Mouse (Mus musculus) spleen, embryonic (tissue): ENCODE measurements at regions not wholly inside any gene's neighbourhood (a gene's known extent, or its start where the extent isn't known, plus 50 kb on each side); places are given as distances from the start of the nearest gene placed in this dataset.
"Not testable (repeated sequence)": the region's sequence is repeated elsewhere in the genome, so short reads cannot be mapped to it uniquely, and the experiment has no call there.

Experiments
- CTCF ChIA-PET: fragments of 350-600 bp; sonication (Branson Sonifier 250); formaldehyde crosslinking; loops from one replicate; lab custom pipeline; 2022; lab: Charles Lee

DNA sequence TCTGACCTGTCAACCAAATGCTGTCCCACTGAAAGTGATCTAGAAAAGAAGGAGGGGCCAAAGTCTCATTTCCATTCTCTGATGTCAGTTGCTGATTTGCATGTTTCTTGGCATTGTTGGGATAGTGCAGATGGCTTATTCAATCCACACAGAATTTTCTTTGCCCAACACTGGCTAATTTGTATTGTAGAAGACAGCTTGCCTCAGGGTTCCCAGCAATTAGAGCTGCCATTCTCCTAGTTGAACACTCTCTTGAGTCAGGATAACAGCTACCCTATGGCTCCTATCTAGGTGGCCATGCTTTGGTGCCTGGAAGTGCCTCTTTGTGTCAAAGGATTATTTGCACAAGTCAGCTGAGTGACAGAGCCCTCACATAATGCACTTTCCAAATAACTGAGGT, 569.0 kb downstream of the Lrriq3 start:
- CTCF ChIA-PET = no interaction called here

DNA sequence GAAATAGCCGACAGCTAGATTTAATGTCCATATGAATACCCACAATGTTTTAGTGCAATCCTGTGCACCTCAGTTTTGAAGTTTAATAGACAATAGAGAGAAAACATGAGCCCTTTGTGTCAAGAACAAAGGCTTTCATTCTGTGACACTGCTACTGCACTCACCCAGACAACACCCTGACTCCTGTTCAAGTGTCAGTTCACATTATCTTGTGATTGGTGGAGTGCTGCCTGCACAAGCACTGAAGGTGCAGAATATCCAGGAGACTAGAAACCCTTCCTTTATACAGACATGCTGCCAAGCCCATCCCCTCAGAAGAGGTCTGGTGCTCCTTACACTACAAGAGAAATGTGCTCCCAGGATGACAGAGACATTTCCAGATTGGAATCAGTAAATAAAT, 579.3 kb downstream of the Lrriq3 start:
- CTCF ChIA-PET = no interaction called here

DNA sequence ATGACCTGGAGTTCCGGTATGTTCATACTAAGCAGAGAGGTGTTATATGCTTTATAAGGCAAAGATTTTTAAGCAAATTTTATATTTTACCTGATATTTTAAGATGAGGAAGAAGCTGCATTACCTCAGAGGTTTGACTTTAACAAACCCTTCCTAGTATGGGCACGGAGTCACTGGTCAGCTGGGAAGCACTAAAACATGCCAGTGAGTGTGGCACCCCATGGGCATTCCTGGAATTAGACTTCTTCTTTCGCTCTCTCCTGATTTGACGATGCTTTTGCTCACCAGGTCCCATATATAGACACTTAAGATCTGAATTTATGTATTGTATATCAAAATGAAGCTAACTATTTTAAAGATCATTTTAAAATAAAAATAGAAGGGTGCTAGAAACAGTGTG, 587.0 kb downstream of the Lrriq3 start:
- CTCF ChIA-PET = no interaction called here

DNA sequence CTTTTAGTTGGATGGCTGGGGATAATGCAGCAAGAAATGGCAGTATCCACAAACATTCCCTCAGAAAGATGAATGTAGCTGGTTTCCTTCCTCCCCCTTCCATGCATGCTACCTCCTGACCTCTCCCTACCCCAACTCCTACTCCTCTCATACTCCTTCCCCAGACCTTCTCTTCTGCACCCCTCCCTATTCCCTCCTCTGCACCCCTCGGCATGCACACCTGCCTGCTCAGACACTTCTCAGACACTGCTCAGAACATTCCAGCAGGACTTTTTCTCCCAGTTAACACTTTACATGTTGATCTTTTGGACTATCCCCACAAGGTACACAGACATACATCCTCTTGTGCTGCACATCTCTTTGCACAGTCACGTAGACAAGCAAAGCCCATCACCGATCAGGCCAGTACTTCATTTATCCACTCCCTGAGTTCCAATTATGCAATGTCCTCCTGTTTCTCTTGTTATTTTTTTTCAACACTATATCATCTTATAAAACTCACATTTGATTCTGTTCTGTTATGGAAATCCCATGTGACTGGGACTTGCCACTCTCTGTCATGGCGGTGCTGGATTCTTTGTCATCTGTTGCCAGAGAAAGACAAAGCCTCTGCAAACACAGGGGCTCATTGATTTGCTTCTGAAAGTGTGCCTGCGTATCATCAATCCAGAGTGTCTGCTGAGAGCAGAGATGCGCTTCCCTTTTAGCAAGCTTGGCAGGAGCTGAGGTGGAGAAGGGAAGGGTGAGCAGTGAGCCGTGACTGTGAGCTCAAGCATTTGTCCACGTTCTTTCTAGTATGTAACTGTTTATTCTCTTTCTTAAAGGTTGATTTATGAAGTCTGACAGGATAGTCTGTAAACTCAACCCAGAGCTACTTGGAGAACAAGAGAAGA, 589.9 kb downstream of the Lrriq3 start:
- CTCF ChIA-PET = no interaction called here

DNA sequence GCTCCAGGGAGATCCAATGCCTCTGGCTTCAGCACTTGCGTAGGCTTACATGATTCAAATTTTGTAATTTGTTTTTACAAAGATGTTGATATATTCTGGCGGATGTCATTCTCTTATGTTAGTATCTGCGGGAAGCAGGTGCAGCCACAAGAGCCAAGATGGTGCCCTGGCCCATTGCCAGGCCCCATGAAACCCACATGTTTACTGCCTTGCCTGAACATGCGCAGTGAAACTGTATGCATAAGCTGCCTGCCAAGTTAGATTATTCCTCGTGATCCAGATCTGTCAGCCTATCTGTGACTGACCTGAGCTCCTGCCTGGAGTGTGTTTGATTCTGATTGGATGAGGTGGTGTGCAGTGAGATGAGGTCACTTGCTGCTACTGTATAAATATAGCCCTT, 595.1 kb downstream of the Lrriq3 start:
- CTCF ChIA-PET = no interaction called here

DNA sequence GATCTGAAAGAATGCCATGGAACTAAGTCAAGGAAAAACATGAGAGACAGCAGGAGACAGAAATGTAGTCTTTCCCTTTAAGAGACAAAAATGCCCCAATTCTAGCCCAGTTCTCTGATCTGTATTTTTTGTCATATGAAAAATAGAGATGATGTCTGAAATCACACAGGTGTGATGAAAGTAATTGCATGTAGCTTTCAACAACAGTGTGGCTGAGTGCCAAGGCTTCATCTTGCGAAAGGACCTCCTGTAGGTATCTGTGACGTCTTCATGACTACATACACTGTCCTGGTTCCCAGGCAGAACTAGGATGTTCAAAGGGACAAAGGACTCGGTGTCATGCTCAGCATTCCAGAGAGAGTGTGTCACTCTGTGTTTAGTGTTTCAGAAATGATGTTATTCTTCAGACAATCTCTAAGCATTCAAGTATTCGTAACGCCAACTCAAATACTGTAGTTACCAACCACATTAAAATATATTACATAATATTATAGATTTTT, 629.8 kb downstream of the Lrriq3 start:
- CTCF ChIA-PET = no interaction called here

DNA sequence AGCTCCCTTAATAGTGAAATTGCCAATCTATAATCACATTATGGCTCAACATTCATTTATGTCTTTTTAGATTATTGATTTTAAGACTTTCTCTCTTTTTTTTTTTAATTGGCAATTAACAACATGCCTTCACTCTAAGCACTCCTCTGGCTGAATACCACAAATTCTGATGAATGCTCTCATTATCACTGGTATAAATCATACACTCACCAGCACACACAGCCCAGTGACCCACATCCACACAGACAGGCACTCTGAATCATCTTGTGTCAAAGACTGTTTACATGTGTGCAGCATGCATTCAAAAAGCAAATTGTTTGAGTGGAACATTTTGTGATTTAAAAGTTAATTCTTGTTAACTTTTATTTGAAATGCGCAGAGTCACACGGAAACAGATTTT, 649.2 kb downstream of the Lrriq3 start:
- CTCF ChIA-PET = no interaction called here

DNA sequence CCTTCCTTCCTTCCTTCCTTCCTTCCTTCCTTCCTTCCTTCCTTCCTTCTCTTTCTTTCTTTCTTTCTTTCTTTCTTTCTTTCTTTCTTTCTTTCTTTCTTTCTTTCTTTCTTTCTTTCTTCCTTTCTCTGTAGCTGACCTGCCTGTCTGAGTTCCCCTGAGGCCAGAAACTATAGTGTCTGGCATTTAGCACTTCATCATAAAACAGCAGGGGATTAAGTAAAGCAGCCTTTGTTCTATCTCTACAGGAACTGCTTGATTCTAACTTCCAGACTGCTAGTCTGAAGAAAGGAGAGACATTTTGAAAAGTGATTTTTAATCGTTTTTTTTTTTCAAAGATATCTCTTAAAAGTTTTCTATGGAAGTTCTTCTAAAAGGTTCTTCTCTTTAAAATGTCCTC, 653.4 kb downstream of the Lrriq3 start:
- CTCF ChIA-PET = not testable (repeated sequence)

DNA sequence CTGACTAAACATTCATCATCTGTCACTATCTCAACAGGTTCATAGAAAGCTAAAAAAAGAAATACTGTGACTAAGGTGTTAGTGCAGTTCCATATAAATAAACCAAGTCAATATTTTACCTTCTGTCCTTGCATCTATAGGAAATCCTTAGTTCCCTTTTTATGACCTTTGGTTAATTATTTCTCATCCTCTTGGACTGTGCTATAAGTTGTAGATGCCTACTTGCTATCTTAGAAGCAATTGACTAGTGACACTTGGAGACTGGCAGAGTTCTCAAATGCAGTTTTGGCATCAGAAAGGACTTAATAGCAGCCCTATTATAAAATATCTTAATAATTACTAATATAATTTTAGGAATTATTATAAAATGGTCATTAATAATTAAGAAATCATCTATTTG, 654.3 kb downstream of the Lrriq3 start:
- CTCF ChIA-PET = no interaction called here

DNA sequence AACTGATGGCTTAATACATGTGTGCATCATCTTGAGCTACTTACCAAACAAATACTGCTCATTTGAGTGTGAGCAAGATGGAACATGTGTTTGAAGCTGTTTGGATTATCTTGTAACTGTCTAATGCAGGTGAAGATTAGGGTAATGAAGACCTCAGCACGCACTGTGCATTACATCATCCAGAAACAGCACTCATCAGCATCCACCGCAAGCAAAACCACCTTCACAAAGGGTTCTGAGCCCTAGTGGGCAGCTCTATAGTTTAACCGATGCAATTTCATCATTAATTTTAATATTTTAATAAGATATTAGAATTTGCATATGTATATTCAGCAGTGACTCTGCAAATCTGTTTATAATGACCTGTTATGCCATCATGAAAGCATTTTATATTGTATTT, 664.1 kb downstream of the Lrriq3 start:
- CTCF ChIA-PET = no interaction called here

DNA sequence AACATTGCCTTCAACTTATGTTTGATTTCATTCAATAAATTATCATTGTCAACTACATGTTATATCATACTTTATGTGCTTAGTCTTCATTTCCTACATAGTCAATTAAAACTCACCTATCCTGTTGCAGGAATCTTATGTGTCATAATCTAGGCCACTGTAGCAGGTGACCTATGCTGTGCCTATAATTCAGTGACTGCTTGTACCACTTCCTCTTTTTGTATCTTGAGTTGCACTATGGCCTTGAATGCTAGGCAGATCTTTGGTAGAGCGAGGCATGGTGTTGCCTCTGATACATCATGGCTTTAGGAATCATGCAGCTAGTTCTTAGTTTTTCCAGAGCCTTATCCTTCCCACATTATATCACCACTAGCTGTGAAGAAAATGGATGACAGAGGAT, 682.8 kb downstream of the Lrriq3 start:
- CTCF ChIA-PET = no interaction called here

DNA sequence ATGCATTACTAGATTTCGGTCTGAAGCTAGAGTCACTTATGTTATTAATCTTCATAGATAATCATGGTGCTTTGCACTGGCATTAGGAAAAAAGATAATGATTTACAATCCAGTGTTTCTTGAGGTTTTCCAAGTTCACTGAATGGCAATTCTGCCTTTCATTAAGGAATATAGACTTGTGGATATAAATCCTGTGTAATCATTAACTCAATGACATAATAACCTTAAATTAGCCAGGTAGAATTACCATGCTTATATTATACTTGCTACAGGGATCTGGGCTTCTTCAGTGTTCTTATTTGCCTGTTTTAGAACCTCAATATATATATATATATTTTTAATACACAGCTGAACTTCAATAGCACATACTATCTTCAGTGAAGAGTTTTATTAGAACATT, 683.8 kb downstream of the Lrriq3 start:
- CTCF ChIA-PET = no interaction called here

DNA sequence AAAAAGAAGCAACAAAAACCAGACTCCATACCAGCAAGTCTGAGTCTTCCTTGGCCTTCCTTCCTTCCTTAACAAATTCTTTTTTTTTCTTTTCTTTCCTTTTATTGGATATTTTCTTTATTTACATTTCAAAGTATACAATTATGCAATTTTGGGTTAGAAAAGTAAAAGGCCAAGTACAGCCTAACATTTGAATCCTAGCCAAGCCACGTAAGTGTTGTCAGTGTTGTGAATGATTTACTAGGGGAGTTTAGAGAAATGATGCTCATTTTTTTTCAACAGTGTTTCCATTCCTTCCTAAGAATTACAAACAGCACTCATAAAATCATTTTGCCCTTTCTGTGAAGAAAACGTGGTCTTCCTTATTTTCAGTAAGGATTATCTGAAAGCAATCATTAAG, 722.5 kb downstream of the Lrriq3 start:
- CTCF ChIA-PET = no interaction called here

DNA sequence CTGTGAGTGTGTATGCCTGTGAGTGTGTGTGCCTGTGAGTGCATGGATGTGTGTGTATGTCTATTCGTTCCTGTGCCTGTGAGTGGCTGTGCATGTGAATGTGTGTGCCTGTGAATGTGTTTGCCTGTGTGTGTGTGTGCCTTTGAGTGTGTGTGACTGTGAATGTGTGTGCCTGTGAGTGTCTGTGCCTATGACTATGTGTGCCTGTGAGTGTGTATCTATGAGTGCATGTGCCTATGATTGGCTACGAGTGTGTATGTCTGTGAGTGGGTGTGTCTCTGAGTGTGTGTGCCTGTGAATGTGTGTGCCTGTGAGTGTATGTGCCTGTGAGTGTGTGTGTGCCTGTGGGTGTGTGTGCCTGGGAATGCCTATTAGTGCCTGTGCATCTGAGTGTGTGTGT, 731.6 kb downstream of the Lrriq3 start:
- CTCF ChIA-PET = no interaction called here

DNA sequence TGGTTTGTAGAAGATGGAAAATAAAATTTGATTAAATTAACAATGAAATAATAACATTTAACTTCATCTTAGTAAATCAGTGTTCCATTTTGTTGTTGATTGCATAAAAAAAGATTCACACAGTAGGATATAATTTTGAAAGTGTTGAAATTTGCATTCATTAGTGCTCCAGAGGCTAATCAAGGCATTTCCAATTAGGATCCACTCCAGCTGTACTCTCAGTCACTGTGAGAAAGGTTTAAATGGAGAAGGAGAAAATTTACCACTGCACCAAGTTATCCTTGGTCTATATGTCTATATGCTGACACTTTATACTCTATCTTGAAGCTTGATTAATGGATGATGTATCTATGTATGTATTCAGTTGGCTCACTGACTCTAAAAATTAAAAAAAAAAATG, 695.3 kb upstream of the Negr1 start:
- CTCF ChIA-PET = no interaction called here

DNA sequence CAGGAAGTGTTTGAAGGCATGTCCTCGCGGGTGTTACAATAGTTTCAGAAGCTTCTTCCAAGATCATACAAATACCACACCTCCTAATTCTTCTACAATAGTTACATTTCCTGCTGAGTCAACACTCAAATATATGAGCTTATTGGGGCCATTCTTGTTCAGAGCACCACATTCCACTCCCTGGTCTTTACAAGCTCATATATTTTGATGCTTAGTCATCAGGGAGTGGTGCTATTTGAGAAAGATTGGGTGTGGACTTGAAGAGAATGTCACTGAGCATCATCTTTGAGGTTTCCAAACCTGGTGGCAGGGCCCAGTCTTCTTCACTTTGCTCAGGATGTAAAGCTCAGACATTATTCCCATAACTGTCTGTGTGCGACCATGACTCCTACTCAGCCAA, 685.9 kb upstream of the Negr1 start:
- CTCF ChIA-PET = no interaction called here

DNA sequence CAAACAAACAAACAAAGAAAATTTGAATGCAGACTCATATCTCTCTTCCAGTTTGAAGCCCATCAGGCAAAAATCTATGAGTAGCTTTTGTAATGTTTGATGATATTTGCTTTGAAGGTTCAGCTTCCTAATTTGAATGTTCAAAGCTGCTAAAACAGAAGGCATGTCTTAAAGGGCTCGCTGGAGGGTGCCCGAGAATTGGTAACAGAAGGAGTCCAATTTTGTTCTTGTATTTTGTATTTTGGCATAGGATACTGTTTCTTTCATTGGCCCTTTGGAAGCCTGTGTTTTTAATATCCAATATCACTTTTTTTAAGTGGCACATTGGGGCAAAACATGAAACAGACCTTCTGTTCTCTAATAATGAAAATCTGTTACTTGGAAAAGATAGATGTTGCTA, 683.2 kb upstream of the Negr1 start:
- CTCF ChIA-PET = no interaction called here

DNA sequence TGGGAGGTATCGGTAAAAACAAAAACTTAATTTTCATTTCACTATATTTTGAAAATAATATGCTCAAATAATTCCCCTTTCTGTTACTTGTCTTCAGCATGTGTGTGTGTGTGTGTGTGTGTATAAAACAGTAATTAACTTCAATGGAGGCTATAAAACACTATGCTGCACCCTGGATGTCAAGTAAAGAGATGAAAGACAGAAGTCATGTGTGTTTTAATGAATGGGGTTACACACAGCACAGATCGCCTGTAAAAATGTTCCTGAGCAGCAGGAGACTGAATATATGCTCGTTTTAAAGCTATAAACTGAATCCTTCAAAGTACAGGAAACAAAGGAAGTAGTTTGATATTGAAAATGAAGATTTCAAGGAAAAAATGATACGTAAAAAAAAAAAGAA, 680.9 kb upstream of the Negr1 start:
- CTCF ChIA-PET = no interaction called here

DNA sequence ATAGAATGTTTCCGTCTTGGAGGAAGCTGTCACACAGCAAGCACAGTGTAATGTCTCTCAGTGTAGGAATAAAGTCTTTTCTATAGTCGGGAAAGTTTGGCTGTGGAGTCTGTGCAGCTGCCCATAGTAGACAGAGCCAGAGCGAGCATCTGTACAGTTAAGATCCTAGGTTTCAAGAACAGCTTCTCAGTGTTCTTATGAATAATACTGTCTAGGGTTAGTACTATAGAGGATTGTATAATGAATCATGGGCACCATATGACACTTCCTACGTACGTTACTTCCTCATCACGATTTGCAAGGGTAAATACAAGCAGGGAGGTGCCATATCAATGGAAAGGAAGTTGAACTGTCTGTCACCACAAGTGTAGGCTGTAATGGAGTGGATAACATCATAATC, 645.6 kb upstream of the Negr1 start:
- CTCF ChIA-PET = no interaction called here

DNA sequence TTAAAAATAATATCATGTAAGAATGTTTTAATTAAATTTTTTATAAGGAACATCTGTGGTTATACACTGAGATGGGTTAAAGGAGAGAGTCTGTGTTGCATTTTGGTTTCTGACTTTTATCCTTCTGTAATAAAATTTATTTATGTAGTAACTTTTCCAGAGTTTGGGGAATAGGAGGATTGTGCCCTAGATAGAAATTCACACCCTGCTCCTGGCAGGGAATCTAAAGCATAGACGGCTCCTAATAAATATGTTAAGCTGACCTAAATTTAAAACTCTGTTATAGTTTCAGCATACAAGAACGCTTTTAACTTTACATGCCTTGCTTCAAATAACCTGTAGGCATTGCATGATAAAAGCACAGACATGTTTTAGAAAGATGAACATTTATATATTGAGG, 618.7 kb upstream of the Negr1 start:
- CTCF ChIA-PET = no interaction called here

DNA sequence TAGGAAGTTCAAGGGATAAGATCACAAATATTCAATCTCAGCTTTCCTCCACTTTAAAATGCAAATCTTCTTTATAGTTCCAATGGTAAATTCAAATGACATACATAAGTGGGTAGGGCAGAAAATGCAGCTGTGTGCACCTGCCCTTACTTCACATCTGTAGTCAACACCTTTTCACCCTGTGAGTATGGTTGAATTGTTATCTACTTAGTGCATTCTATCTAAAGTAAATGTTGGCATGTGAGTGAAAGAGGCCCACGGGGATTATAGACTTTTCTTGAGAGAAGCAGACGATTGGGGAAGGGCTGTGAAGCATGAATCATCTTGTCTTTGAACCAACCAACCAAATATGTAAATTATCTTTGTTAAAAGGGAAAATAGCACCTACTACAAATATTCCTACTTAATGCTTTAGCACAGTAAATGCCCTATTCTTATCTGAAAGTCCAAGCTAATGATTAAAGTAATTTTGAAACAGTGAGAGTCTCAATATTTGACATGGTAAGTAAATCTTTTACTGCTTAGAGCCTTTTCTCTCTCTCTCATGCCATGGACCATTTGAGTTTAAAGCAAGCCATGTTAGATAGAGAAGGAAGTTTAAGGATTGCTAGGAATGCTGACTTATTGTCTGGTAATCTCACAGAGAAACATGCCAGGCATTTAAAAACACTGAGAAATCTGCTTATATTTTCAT, 617.4 kb upstream of the Negr1 start:
- CTCF ChIA-PET = no interaction called here

DNA sequence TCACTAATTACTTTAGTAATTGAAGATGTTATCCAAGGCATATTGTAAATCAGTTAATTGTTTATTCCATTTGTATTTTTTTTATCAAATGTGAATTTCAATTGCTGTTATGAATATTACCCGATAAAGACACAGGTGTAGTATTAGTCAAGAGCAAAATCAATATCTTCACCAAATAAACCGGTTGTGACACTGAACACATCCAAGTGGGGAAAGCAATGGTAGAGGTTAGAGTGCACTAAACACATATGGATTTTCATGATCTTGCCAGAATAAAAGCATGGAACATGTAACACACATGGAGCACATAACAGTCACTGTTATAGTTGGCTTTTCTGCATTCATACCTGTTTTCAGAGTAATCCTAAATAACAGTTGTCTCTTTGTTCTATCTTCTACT, 616.4 kb upstream of the Negr1 start:
- CTCF ChIA-PET = no interaction called here

DNA sequence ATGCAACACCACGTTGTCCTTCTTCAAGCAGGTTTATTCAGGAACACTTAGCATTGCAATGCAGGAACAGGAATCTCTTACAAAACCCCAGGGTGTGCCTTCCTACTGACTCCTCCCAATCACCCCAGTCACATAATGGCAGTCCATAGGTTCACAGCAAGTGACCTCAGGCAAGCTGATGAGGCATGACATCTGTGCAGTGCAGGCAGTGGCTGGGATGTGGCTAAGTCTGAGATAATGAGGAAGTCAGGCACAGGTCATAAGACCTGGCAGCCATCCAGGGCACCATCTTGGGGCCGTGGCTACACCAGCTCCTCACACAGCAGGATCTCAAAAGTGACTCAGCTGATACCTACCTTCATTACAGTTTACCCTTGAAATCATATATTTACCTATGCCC, 599.1 kb upstream of the Negr1 start:
- CTCF ChIA-PET = not testable (repeated sequence)
